Mouse (Mus musculus): Measurements from ENCODE around the gene Ttc7b. TPM values are rescaled to one million over a fixed set of nuclear protein-coding genes. Genes with fewer than 3 reads are reported as not detected.

Ttc7b gene
- total RNA-seq, 2 experiments from 2014 or later = 78.9 to 85.6 TPM

DNA sequence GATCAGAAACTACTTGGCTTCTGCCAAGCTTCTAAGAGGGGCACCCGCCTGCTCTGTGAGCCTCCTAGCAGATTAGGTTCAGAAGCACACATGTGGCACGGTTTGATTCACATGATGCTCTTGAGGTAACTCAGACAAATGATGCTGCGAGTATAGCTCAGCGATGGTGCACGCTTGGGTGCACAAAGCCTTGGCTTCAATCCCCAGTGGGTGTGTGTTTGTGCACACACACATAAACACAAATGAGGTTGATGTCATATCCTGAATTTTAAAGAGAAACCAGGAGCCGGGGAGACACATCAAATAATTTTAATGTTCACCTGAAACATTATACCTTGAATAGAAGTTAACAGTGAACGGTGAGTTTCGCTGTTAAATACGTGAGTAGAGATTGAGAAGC lies 6.6 kb upstream of the Ttc7b start:
- intact Hi-C loops (cut with DNase I) = no loop called here
- DNase-seq = peak; percentile 54

DNA sequence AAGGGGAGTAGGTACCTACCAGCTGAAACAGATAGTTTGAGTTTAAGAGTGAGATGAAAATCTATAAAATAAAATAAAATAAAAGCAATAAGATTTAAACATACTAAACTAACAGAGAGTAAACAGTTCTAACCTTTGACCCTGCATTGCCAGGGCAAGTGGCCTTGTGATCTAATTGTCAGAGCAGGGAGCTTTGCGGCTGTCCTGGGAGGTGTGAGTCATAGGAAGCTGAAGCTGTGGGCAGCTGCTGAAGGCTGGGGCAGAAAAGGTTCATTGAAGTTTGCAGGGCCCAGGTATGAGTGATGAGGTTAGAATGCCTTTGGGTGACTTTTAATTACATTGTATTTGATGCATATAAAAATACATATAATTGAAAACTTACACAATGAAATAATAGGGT lies 5.3 kb upstream of the Ttc7b start:
- intact Hi-C loops (cut with DNase I) = no loop called here
- DNase-seq = no peak

DNA sequence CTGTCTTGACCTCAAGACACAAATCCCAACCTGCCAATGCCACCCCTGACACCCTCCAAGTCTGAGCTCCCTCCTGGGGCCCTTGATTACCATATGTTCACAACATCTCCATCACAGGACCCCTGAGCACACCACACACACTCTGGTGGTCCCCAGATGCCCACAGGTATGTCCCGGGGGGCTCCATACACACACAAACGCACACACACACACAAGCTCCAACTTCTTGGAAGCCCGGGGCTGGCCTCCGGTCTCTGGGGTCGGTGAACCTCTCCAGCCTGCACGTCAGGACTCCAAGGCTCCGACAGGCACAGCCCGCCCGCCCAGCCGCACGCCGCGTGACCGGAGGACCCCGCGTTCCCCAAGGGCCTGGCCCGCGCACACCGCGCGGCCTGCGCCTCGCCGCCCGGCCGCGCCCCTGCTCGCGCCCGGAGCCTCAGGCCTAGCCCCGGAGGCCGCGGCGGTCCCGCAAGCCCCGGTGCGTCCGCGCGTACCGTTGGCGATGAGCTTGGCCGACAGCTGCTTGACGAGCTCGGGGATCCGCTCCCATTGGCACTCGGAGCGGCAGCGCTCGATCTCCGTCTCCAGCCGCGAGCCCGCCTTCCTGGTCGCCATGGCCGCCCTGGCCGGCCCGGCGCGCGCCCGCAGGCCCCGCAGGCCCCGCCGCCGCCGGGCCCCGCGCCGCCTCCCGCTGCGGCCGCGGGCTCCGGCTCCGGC lies 391 bp downstream of the Ttc7b start:
- intact Hi-C loops (cut with DNase I) = no loop called here
- DNase-seq = peak; percentile 66

DNA sequence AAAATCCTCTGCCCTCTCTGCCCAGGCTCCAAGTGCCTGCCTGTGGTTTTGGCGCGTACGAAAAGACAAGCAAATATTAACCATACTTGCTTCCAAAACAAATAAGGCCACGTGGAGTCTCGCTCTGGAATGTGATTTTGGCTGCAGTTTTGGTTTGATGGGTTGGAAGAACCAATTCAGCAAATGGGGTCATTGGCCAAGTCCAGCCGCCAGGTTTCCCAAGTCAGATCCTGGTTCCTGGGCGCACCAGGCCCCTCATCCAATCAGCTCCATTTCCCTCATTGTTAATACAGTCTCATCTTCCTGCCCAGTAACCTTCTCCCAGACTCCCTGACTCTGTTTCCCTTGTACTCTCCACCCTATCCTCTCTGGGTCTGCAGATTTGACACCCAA lies 946 bp downstream of the Ttc7b start:
- intact Hi-C loops (cut with DNase I) = no loop called here
- DNase-seq = peak; percentile 21

DNA sequence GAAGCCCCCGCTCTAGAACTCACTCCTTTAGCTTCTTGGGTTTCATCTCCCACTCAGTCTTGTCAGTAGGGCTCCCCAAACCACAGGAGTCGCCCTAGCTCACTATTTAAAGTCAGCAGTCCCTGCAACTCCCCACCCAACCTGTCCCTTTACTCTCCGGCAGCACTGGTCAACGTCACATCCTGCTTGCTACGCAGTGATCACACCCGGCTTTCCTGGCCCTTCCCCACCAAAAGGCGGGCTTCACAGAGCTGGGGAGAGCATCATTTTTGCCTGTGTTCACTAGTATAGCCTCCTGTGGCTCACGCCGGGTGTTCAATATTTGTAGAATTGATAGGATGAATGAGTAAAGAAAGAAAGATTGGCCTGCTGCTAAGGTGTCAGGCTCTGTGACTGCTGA lies 3.3 kb downstream of the Ttc7b start:
- intact Hi-C loops (cut with DNase I) = no loop called here
- no peak for DNase-seq

DNA sequence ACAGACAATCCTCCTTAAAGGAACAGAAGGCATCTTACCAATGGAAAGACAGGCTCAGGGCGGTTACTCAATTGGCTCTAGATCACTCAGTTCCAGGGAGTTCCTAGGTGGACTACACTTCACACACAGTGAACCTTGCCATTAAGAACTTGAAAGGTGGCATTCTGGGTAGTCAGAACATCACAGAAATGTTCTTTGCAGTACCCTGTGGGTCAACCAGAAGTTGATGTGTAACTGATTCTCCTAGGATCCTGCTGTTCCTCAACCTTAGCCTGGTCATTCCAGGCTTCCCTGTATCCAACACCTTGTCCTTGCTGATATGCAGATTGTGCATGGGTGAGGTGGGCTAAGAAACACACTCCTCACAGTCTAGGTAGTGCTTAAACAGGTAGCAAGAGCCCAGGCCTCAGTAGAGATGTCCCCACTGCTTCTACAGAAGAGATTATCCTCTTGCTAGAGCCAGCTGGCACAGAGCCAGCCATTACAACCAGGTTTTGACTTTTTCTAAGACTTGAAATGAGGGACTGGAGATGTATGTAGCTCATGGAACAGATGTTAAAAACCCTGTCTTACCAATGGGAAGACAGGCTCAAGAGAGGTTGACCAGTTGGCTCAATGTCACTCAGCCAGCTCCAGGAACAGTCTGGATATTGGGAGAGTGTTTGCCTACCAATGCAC lies 4.3 kb downstream of the Ttc7b start:
- intact Hi-C loops (cut with DNase I) = no loop called here
- no peak for DNase-seq

DNA sequence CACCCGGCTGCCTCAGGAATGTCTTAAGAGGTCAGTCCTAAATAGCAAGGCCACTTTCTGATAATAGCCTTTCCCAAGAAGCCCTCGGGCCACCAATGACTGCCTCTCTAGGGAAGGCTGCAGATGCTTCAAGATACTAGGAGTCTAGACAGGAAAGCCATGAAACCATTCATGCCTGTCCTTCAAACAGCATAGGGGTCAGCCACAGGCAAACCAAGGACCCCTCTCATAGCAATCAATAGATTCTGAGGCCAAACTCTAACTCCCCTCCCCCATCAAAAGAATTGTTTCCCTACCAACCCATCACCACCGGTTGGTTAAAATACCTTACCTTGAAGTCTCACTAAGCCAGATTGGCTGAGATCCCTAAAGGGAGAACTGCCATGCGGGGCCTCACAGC lies 5.1 kb downstream of the Ttc7b start:
- intact Hi-C loops (cut with DNase I) = no loop called here

DNA sequence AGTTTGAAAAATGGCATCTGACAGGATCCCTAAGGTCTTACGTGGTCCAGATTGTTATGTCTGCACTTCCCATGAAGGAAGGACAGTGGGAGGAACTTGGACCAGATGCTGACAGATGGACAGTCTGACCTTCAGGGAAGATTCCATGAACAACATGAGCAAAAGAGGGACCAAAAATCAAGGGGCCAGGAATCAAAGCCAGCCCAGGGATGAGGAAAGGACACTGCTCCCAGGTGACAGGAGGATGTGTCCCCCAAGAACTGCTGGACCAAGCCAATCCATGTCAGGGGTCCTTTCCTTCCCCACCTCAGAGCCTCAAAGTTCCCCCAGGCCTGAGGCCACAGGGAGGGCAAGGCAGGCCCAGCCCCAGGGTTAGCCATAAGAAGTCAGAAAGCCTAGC lies 6.0 kb downstream of the Ttc7b start:
- DNase-seq = no peak
- intact Hi-C loops (cut with DNase I) = no loop called here

More for the DNA sequence above, 5.1 kb downstream of the Ttc7b start:
- no peak for DNase-seq

DNA sequence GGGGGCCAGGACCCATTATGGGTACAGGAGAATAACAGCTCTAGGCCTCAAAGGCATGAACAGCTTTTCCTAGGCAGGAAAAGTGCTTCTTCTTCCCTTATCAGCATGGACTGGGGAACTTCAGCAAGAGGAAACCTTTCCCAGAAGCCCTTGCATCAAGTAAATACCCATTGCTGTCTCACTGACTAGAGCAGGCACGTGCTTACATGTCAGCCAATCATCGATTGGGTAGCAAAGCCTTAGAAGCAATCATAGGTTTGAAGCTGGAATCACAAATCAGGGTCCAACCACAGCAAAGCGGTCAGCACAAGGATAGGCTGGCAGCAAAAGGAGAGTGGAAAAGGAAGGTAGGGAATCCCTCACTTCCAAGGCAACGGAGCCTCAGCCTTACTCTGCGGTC lies 7.5 kb downstream of the Ttc7b start:
- intact Hi-C loops (cut with DNase I) = no loop called here
- no peak for DNase-seq

DNA sequence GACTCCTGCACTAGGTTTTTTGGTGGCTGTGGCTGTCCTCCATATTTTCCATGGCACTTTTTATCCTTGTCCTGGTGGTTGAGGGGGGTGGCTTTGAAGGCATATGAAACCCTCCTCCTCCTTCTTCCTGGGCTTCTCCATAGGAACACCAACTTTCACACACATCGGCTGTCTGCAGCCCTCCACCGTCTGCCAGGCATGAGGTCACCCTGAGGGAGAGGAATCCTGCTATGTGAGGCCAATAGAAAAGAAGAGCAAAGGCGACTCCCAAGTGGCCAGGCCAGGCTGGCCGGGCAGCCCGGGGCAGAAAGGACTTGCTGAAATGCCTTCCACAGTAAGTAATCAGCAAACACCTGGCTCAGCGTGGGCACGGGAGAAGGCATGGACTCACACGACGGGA lies 8.0 kb downstream of the Ttc7b start:
- intact Hi-C loops (cut with DNase I) = no loop called here
- DNase-seq = no peak

DNA sequence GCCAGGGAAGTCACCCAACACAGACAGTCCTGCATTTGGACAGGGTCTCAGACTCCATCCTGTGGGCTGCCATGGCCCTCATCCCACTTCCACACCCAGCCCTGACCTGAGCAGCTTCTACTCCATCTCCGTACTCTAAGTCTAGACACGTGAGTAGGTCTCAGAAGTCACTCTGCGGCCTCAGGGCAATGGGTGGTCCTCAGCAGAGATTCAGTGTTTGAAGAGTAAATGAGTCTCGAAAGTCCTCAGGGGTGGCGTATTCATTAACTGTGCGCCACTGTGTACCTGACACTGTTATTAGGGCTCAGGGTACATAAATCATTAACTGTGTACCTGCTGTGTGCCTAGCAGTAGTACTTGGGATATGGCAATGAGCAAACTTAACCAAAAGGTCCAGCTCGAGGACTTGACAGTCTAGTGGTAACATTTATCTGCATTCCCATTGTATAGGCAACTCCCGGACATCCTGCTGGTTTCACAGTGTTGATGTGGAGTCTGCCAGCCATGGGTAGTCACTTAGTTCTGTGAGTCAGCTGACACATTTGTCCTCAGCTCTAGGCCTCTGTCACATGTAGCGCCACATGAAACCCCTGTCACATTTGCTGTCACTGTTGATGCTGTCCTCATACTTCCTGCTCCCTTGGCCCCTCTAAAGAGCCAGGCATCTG lies 10.9 kb downstream of the Ttc7b start:
- intact Hi-C loops (cut with DNase I) = no loop called here
- no peak for DNase-seq

DNA sequence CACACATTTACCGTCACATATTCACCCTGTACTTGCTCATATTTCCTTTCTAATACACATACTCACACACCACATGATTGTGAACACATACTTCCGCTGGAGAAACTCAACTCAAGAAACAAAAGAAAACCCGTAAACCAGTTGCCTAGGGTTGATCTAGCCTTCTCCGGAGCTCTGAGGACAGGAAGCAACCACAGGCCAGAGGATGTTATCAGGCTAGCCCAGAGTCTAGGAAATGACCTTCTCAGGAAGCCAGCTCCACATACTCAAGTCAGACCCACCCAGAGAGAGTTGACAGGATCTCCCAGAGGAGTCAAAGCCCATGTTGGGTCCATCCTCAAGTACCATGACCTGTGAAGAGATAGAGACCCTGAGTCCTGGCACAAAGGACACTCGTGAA lies 12.0 kb downstream of the Ttc7b start:
- no peak for DNase-seq
- intact Hi-C loops (cut with DNase I) = no loop called here

DNA sequence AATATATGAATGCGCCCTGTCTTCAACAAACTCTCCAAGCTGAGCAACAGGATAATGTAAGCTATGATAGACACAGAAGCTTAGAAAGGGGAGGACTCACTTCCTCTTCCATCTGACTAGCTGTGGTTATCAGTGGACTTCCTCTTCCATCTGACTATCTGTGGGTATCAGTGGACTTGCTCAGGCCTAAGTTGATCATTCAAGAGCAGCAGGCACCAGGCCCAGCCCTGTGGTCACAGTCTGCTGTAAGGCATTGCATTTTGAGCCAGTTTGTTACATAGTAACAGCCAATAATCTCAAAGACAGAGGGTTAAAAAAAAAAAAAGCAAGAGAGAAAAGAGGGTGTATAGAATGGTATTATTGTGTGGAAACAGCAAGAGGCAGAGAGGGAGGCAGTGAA lies 15.1 kb downstream of the Ttc7b start:
- no peak for DNase-seq
- intact Hi-C loops (cut with DNase I) = no loop called here

DNA sequence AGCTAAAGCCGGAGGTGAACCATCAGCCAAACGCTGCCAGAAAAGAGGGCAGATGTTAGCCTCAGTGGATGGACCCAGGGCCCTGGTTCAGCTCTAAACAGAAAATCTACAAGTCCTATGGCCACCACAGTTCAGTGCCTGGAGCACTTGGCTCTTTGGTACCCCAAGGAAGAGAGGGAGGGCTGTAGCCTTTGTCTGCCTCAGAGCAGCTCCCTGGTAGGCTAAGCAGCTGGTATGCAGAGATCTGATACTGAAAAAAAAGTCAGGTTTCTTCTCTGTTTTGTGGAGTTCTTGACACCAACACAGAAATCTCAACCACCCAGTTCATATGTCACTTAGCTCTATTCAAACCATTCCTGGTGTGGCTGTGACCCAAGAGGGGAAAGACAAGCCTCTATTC lies 16.0 kb downstream of the Ttc7b start:
- no peak for DNase-seq
- intact Hi-C loops (cut with DNase I) = no loop called here

DNA sequence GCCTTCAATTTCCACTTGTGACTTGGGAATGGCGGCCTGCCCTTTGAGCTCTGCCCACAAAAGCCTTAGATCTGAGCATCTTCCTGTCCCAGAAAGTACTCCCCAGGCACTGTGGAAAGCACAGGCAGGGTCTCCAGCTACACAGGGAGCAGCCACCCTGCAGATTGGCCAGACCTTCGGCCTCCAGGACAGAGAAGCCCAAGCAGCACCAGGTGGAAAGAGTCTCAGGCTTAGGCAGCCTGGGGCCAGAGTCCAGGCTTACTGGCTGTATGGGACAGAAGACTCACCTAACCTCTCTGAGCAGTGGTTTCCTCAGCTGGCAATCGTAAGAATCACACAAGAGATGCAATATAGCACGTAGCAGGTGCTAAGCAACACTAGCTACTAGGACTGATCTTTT lies 17.0 kb downstream of the Ttc7b start:
- no peak for DNase-seq
- intact Hi-C loops (cut with DNase I) = no loop called here

DNA sequence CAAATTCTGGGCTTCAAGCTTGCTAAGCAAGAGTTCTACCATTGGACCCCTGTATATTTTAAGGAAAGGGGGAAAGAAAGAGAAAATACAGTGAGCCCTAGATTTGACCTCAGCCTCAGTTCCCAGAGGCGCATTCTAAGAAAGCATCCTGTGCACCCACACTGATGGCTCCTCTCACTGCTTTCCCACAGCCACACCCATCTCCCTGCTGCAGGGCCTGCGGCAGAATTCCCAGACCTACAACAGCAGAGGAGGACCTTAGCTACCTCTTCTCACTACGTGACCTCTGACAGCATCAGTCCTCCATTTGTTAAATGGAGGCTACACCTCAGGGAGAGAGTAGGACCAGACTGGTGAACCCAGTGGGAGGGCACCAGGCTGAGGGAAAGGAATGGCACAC lies 18.1 kb downstream of the Ttc7b start:
- no peak for DNase-seq
- intact Hi-C loops (cut with DNase I) = no loop called here

DNA sequence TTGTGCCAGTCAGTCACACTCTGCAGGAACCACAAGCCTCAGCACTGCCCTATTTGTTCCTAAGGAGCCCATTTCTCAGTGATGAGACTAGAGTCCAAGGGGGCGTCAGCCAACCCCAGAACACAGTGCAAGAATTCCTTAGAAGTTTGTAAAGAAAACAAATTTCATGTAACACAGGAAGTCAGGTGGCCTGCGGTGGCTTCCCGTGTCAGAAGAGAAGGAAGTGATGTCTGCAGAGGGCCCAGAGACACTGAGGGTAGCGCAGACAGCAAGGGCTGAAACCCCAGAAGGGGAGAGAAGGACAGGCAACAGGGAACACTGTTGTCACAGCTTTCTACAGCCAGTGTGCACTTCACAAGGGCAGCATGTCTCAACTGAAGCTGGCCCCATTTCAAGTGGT lies 19.4 kb downstream of the Ttc7b start:
- DNase-seq = no peak
- intact Hi-C loops (cut with DNase I) = no loop called here

DNA sequence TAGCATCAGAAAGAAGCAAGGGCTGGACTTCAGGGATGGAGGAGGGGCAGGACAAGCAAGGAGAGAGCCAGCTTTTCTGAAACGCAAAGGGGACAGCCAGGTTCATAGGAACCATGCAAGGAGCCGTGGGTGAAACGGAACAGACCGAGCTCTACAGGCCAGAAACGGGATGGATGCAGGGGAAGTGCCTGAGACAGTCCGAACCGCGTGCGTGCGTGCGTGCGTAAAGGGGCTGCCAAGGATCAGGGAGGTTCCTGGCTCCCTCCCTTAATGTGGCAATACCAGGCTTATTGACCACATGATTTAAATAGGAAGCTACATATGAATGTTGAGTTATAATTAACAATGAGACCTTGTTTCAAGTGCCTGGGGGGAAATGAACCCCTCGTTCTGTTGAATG lies 21.2 kb downstream of the Ttc7b start:
- intact Hi-C loops (cut with DNase I) = no loop called here
- DNase-seq = no peak

DNA sequence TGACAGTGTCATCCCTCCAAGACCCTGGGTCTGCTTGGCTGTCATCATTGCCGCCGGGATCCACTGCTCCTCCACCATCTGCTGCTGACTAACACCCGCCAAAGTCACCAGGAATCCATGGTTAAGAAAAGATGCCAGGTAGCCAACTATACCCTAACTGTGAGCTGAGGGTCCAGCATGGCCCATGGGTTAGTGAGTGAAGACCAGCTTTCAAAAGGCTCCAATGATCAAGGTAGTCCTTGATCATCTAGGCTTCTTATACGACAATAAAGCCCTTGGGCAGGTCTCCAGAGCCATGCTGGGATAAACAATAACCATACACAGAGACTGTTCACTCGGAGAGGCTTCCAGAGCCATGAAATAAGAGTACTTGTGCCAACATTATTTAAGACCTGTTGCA lies 22.6 kb downstream of the Ttc7b start:
- no peak for DNase-seq
- intact Hi-C loops (cut with DNase I) = no loop called here

DNA sequence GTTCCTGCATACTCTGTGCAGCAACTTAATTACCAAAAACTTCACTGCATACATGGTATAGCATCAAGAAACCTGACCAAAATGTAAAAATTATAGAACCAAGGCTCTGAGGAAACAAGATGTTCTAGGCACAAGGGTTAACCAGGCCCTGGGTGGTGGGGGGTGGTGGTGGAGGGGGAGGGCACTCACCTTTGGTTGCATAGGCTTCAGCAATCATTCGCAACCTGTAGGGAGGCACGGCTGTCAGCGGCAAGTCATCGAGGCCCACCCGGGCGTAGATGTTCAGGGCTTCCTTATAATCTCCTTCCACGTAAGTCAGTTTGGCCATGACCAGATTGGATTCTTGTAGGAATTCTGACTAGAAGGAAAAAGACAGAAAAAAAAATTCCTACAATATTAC lies 25.5 kb downstream of the Ttc7b start:
- intact Hi-C loops (cut with DNase I) = no loop called here
- no peak for DNase-seq

DNA sequence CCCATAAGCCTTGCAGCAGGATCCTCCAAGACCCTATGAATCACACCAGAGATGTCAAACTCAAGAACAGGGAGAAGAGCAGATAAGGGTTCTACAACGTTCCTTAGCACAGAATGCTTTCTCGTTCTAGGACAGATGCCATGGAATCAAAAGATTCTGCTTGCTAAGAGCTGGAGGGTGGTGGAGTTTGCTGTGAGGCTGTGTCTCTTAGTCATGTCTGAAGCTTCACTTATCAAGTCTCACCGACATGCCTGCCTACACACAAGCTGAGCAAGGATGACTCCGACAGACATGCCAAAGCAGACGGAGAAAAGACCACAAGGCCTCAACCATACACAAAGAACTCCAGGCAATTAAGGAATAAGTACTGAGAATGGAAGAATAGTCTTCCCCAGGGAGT lies 27.4 kb downstream of the Ttc7b start:
- no peak for DNase-seq
- intact Hi-C loops (cut with DNase I) = no loop called here

DNA sequence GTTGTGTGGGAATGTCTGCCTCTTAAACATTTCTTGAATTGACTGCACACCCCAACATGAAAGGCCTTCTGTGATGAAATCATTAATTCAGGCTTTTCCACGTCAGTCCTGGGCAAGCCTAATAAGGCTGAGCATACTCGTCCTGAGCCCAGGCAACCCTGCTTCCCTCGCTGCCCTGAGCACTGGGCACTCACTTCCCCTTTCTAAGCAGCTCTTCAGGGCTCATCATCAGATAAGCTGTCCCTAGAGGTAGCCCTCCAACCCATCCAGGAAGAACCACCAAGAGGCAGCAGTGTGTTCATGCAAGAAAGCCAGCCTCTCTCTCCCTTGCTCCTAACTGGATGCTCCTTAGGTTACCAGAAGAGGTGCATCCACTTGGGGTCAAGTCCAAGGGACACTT lies 27.9 kb downstream of the Ttc7b start:
- intact Hi-C loops (cut with DNase I) = no loop called here
- DNase-seq = no peak
